Mouse (Mus musculus): ENCODE measurements around the gene Npas2.

DNA sequence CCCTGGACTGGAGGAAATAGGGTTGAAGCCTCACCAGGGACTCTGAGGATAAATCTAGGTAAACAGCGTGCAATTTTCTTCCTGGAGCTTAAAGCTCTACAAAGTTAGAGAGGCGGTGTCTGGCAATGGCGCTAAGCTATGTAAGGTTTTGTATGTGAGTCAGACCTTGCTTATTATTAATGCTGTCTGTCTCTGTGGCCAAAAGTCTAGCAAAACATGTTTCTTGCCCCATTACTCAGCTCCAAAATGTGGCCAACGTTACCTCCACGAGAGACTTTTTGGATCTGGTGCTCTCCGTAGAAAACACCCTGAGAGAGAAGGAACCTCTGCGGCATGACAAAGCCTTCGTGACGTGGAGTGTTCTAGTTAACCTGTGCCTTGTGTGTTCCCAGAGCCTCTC lies 93.5 kb downstream of the Npas2 start:
- TF ChIP-seq CTCF (IDR thresholded peaks at IDR 0.05; ENCODE audit: control insufficient read depth, insufficient read depth, insufficient replicate concordance, low read depth, low read length) (no peak), POLR2A (IDR thresholded peaks at IDR 0.05; ENCODE audit: control insufficient read depth, low read depth, low read length) (no peak)
